Mouse (Mus musculus): ENCODE measurements around the gene Vmn2r18. TPM values are rescaled to one million over a fixed set of nuclear protein-coding genes. Genes with fewer than 3 reads are reported as not detected.

Gene Vmn2r18
- polyA plus RNA-seq, 1 experiment = 0.04 TPM

DNA sequence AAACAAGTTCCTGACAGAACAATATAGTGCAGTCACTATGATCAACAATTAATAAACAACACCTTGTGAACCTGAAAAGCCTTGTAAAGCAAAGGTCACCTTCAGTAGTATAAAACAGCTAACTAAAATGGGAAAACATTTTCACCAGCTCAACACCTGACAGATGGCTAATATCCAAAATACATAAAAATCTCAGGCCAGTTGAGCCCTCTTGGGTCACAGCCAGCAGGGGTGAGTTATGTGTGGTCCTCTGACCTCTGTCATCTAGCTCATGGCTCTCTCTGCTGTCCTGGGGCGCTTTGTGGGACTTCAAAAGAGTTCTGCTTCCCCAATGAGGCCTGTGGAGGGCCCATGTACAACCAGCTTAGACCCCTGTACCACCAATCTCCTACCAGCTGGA is 4.1 kb downstream of the Vmn2r18 start:
- H3K79me3 ChIP-seq (ENCODE audit: low read depth) = no peaks in the 10 kb centered on the region
- no peak overlapping the region for H3ac ChIP-seq (ENCODE audit: control insufficient read depth, insufficient read length, low read depth)
- no peaks in the 10 kb centered on the region for H3K27me3 ChIP-seq (ENCODE audit: control insufficient read depth, insufficient read depth, insufficient read length)
- TF ChIP-seq MAX (IDR thresholded peaks at IDR 0.05) = no peak
- TF ChIP-seq MYOG (IDR thresholded peaks at IDR 0.05; ENCODE audit: control insufficient read depth, extremely low read depth, insufficient read length) = no peak
- TF ChIP-seq USF1 (IDR thresholded peaks at IDR 0.05; ENCODE audit: low read depth) = no peak
- TF ChIP-seq FOSL1 (IDR thresholded peaks at IDR 0.05; ENCODE audit: insufficient read depth, low read length, poor library complexity, severe bottlenecking) = no peak
- TF ChIP-seq MYOD1 (IDR thresholded peaks at IDR 0.05; ENCODE audit: control insufficient read depth, insufficient read length, low read depth) = no peak
- TF ChIP-seq CEBPB (IDR thresholded peaks at IDR 0.05; ENCODE audit: low read depth) = no peak
- no peak for TF ChIP-seq CTCF (IDR thresholded peaks at IDR 0.05; ENCODE audit: control insufficient read depth, insufficient read depth, insufficient read length)
- no peak overlapping the region for H3K4me3 ChIP-seq (ENCODE audit: insufficient read depth, poor library complexity, severe bottlenecking)
- no peaks in the 10 kb centered on the region for H3K36me3 ChIP-seq (ENCODE audit: control insufficient read depth, insufficient read depth)
- no peaks in the 10 kb centered on the region for H3K79me2 ChIP-seq (ENCODE audit: control insufficient read depth, insufficient read depth)

Other genes with a start within 250 kb of the Vmn2r18 start
- not detected for gene Gm42906, start 177.9 kb downstream of the Vmn2r18 start, polyA plus RNA-seq (2012; fragmentation: generic; extraction: Trizol)
- gene Rfc3, start 45.2 kb upstream of the Vmn2r18 start, polyA plus RNA-seq (2012; fragmentation: generic; extraction: Trizol) = 84.3 TPM